Mouse (Mus musculus) testis, adult 2 months (tissue): ENCODE results near the gene Ppm1e.

ENCODE experiments used
- CTCF ChIP-seq: fragments of 200-500 bp; IDR thresholded peaks from 2 replicates; pipeline ENCODE4 v1.5.1; 2012; ENCODE audit warnings: low read depth, mild to moderate bottlenecking, inconsistent platforms, low read length, moderate library complexity; ENCODE audit not compliant: control insufficient read depth, insufficient read depth, insufficient replicate concordance
- POLR2A ChIP-seq: fragments of 200-500 bp; IDR thresholded peaks from 2 replicates; pipeline ENCODE4 v1.6.1; 2012; ENCODE audit warnings: low read depth, mild to moderate bottlenecking, inconsistent platforms, low read length, moderate library complexity; ENCODE audit not compliant: control insufficient read depth

- TF ChIP-seq CTCF: no peak
- TF ChIP-seq POLR2A: no peak
Observed at GRCm38 (mm10) chr11:87266246-87266645, 92.6 kb downstream of the Ppm1e start.
